Mouse (Mus musculus): ENCODE measurements around the gene Timm10b. TPM values are rescaled to one million over a fixed set of nuclear protein-coding genes. Genes with fewer than 3 reads are reported as not detected.

Gene Timm10b
- polyA plus RNA-seq, 1 experiment from 2014 or later, result 163 TPM

DNA sequence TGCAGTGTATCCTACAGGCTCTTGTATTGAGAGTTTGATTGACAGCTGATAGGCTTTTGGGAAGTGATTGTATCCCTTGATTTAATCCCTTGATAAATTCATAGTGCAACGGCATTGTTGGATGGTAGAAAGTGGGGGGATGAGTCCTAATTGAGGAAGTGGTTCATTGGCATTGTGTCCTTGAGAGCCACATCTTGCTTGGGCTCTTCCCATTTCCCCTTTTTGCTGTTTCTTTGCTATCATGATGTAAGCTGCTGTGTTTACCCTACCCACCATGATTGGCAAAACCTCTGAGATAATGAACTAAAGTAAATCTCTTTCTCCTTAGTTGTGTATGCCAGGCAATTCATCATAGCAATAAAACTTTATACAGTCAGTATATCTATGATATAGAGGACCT, 51.0 kb downstream of the Timm10b start:
- no peak for ATAC-seq (ENCODE audit: low read depth)
- no peaks in the 10 kb centered on the region for H3K9me3 ChIP-seq (ENCODE audit: control insufficient read depth, low read length)
- no peaks in the 10 kb centered on the region for H3K36me3 ChIP-seq (ENCODE audit: control insufficient read depth, insufficient read depth, low read length)
- H3K9ac ChIP-seq (replicated peaks; ENCODE audit: low read depth, low read length), result no peak overlapping the region
- H3K4me1 ChIP-seq (ENCODE audit: control insufficient read depth, insufficient read depth, low read length), result no peaks in the 10 kb centered on the region
- no peak overlapping the region for H3K4me2 ChIP-seq (ENCODE audit: low read depth, low read length)
- WGBS, result 91% methylated on average over 1 of the region's 1 CpGs
- no peak overlapping the region for H3K4me3 ChIP-seq (ENCODE audit: low read depth, low read length)
- H3K27me3 ChIP-seq (ENCODE audit: control insufficient read depth, insufficient read depth, low read length), result no peaks in the 10 kb centered on the region
- H3K27ac ChIP-seq (ENCODE audit: low read depth, low read length), result no peak overlapping the region

Other genes with a start within 250 kb of the Timm10b start
- 40.1 and 43.7 TPM in 2 replicates for gene Fam160a2, start 240.0 kb upstream of the Timm10b start, polyA plus RNA-seq (2014; fragmentation: Nextera tagmentation; extraction: Ambion mirVana)
- gene Cnga4, start 235.5 kb upstream of the Timm10b start, polyA plus RNA-seq (2014; fragmentation: Nextera tagmentation; extraction: Ambion mirVana), result not detected in 2 replicates
- gene Cckbr, start 214.3 kb upstream of the Timm10b start, polyA plus RNA-seq (2014; fragmentation: Nextera tagmentation; extraction: Ambion mirVana), result 3.0 and 4.4 TPM in 2 replicates
- 21.2 and 33.3 TPM in 2 replicates for gene Cavin3, start 157.8 kb upstream of the Timm10b start, polyA plus RNA-seq (2014; fragmentation: Nextera tagmentation; extraction: Ambion mirVana)
- 93.8 and 98.1 TPM in 2 replicates for gene Smpd1, start 85.7 kb upstream of the Timm10b start, polyA plus RNA-seq (2014; fragmentation: Nextera tagmentation; extraction: Ambion mirVana)
- gene Apbb1, start 58.4 kb upstream of the Timm10b start, polyA plus RNA-seq (2014; fragmentation: Nextera tagmentation; extraction: Ambion mirVana), result 220 and 224 TPM in 2 replicates
- gene Hpx, start 39.9 kb upstream of the Timm10b start, polyA plus RNA-seq (2014; fragmentation: Nextera tagmentation; extraction: Ambion mirVana), result 0.58 TPM in 1 of 2 replicates, not detected in the other
- 92.3 and 93.1 TPM in 2 replicates for gene Trim3, start 6.5 kb upstream of the Timm10b start, polyA plus RNA-seq (2014; fragmentation: Nextera tagmentation; extraction: Ambion mirVana)
- 84.7 and 87.5 TPM in 2 replicates for gene Arfip2, start 360 bp downstream of the Timm10b start, polyA plus RNA-seq (2014; fragmentation: Nextera tagmentation; extraction: Ambion mirVana)
- 6.1 and 31.1 TPM in 2 replicates for gene Gm45799, start 496 bp downstream of the Timm10b start, polyA plus RNA-seq (2014; fragmentation: Nextera tagmentation; extraction: Ambion mirVana)
- 2.0 and 2.8 TPM in 2 replicates for gene Dnhd1, start 10.8 kb downstream of the Timm10b start, polyA plus RNA-seq (2014; fragmentation: Nextera tagmentation; extraction: Ambion mirVana)
- gene Ilk, start 96.5 kb downstream of the Timm10b start, polyA plus RNA-seq (2014; fragmentation: Nextera tagmentation; extraction: Ambion mirVana), result 182 and 227 TPM in 2 replicates
- gene Rrp8, start 97.3 kb downstream of the Timm10b start, polyA plus RNA-seq (2014; fragmentation: Nextera tagmentation; extraction: Ambion mirVana), result 22.9 and 28.5 TPM in 2 replicates
- gene Taf10, start 104.3 kb downstream of the Timm10b start, polyA plus RNA-seq (2014; fragmentation: Nextera tagmentation; extraction: Ambion mirVana), result 118 and 120 TPM in 2 replicates
- gene Tpp1, start 112.2 kb downstream of the Timm10b start, polyA plus RNA-seq (2014; fragmentation: Nextera tagmentation; extraction: Ambion mirVana), result 39.2 and 52.7 TPM in 2 replicates
- gene Dchs1, start 147.6 kb downstream of the Timm10b start, polyA plus RNA-seq (2014; fragmentation: Nextera tagmentation; extraction: Ambion mirVana), result 20.7 and 20.8 TPM in 2 replicates
- 186 and 212 TPM in 2 replicates for gene Mrpl17, start 171.0 kb downstream of the Timm10b start, polyA plus RNA-seq (2014; fragmentation: Nextera tagmentation; extraction: Ambion mirVana)

All from neural tube, embryonic 14.5 days (tissue).